Mouse (Mus musculus) neural tube, embryonic 10.5 days (tissue): ENCODE measurements around the gene Cep128.
"Not testable (repeated sequence)": the region's sequence is repeated elsewhere in the genome, so short reads cannot be mapped to it uniquely, and the experiment has no call there.

Experiments used
- DNase-seq: peaks from one replicate; pipeline ENCODE4 v3.0.0-alpha.2; 2017; ENCODE audit warnings: low spot score; ENCODE audit errors: extremely low spot score

Cep128 gene

GRCm38 (mm10) chr12:91063337-91064015 is 320.7 kb downstream of the Cep128 start:
- no peak for DNase-seq

GRCm38 (mm10) chr12:91062681-91063080 is 321.5 kb downstream of the Cep128 start:
- no peak for DNase-seq

GRCm38 (mm10) chr12:91059704-91060318 is 324.4 kb downstream of the Cep128 start:
- no peak for DNase-seq

- no peak for DNase-seq
These were observed 327.3 kb downstream of the Cep128 start for GRCm38 (mm10) chr12:91056885-91057284.

GRCm38 (mm10) chr12:91052301-91052700 is 331.9 kb downstream of the Cep128 start:
- no peak for DNase-seq

- no peak for DNase-seq
These were observed 333.4 kb downstream of the Cep128 start for GRCm38 (mm10) chr12:91050593-91051325.

GRCm38 (mm10) chr12:91041363-91041762 is 342.8 kb downstream of the Cep128 start:
- DNase-seq: no peak

- DNase-seq: no peak
These were observed 343.8 kb downstream of the Cep128 start for GRCm38 (mm10) chr12:91040267-91040905.

GRCm38 (mm10) chr12:91029116-91029515 is 355.1 kb downstream of the Cep128 start:
- DNase-seq: no peak

GRCm38 (mm10) chr12:91027681-91028080 is 356.5 kb downstream of the Cep128 start:
- DNase-seq: no peak

- DNase-seq: no peak
These were observed 357.1 kb downstream of the Cep128 start for GRCm38 (mm10) chr12:91027100-91027499.

- no peak for DNase-seq
These were observed 369.1 kb downstream of the Cep128 start for GRCm38 (mm10) chr12:91015075-91015474.

- DNase-seq: no peak
These were observed 371.2 kb downstream of the Cep128 start for GRCm38 (mm10) chr12:91013043-91013442.

- DNase-seq: no peak
These were observed 372.0 kb downstream of the Cep128 start for GRCm38 (mm10) chr12:91012184-91012583.

GRCm38 (mm10) chr12:91008736-91009135 is 375.5 kb downstream of the Cep128 start:
- no peak for DNase-seq

GRCm38 (mm10) chr12:91008170-91008569 is 376.0 kb downstream of the Cep128 start:
- no peak for DNase-seq

- DNase-seq: no peak
These were observed 386.7 kb downstream of the Cep128 start for GRCm38 (mm10) chr12:90997539-90997938.

- DNase-seq: no peak
These were observed 390.9 kb downstream of the Cep128 start for GRCm38 (mm10) chr12:90993331-90993730.

GRCm38 (mm10) chr12:90987782-90988181 is 396.4 kb downstream of the Cep128 start:
- DNase-seq: no peak

GRCm38 (mm10) chr12:90987259-90987658 is 396.9 kb downstream of the Cep128 start:
- DNase-seq: no peak

- no peak for DNase-seq
These were observed 402.2 kb downstream of the Cep128 start for GRCm38 (mm10) chr12:90982018-90982417.

GRCm38 (mm10) chr12:90976406-90976805 is 407.8 kb downstream of the Cep128 start:
- not testable (repeated sequence) for DNase-seq
